Mouse (Mus musculus) spleen, embryonic (tissue): ENCODE measurements around the gene Cd200r3.

Experiments used
- CTCF ChIA-PET: fragments of 350-600 bp; sonication (Branson Sonifier 250); formaldehyde crosslinking; loops from one replicate; lab custom pipeline; 2022; lab: Charles Lee

The Cd200r3 gene

GRCm38 (mm10) chr16:44988667-44989357, 45.3 kb downstream of the Cd200r3 start:
- CTCF ChIA-PET: no interaction called here

GRCm38 (mm10) chr16:44993319-44994019, 50.0 kb downstream of the Cd200r3 start:
- CTCF ChIA-PET: no interaction called here

GRCm38 (mm10) chr16:44994206-44994953, 50.9 kb downstream of the Cd200r3 start:
- CTCF ChIA-PET: no interaction called here

GRCm38 (mm10) chr16:44995111-44995510, 51.6 kb downstream of the Cd200r3 start:
- CTCF ChIA-PET: no interaction called here

- CTCF ChIA-PET: no interaction called here
These were observed 53.2 kb downstream of the Cd200r3 start for GRCm38 (mm10) chr16:44996701-44997100.

- CTCF ChIA-PET: no interaction called here
These were observed 56.1 kb downstream of the Cd200r3 start for GRCm38 (mm10) chr16:44999537-44999936.

GRCm38 (mm10) chr16:45004443-45004842, 61.0 kb downstream of the Cd200r3 start:
- CTCF ChIA-PET: no interaction called here

- CTCF ChIA-PET: no interaction called here
These were observed 61.8 kb downstream of the Cd200r3 start for GRCm38 (mm10) chr16:45005280-45005679.

GRCm38 (mm10) chr16:45006971-45007370, 63.5 kb downstream of the Cd200r3 start:
- CTCF ChIA-PET: no interaction called here

- CTCF ChIA-PET: interaction anchor here (0.6 kb wide), 1 partner anchor 1502 kb away, joined by 4 read pairs; no protein-coding TSS in a partner anchor
These were observed 64.3 kb downstream of the Cd200r3 start for GRCm38 (mm10) chr16:45007807-45008206.

- CTCF ChIA-PET: interaction anchor here (0.6 to 0.7 kb wide), 2 partner anchors 138 to 897 kb away, joined by 3 to 5 read pairs; no protein-coding TSS in a partner anchor
These were observed 66.2 kb downstream of the Cd200r3 start for GRCm38 (mm10) chr16:45009634-45010033.

GRCm38 (mm10) chr16:45015591-45015990, 72.1 kb downstream of the Cd200r3 start:
- CTCF ChIA-PET: no interaction called here

- CTCF ChIA-PET: no interaction called here
These were observed 73.0 kb downstream of the Cd200r3 start for GRCm38 (mm10) chr16:45016488-45016887.

GRCm38 (mm10) chr16:45018868-45019267, 75.4 kb downstream of the Cd200r3 start:
- CTCF ChIA-PET: no interaction called here

GRCm38 (mm10) chr16:45020055-45020454, 76.6 kb downstream of the Cd200r3 start:
- CTCF ChIA-PET: no interaction called here

GRCm38 (mm10) chr16:45020669-45021309, 77.3 kb downstream of the Cd200r3 start:
- CTCF ChIA-PET: interaction anchor here (1.2 kb wide), 1 partner anchor 254 kb away, joined by 4 read pairs; no protein-coding TSS in a partner anchor

GRCm38 (mm10) chr16:45021443-45021842, 78.0 kb downstream of the Cd200r3 start:
- CTCF ChIA-PET: interaction anchor here (1.2 kb wide), 1 partner anchor 254 kb away, joined by 4 read pairs; no protein-coding TSS in a partner anchor

- CTCF ChIA-PET: interaction anchor here (0.6 to 1.2 kb wide), 3 partner anchors 20 to 729 kb away, joined by 3 to 5 read pairs (median 4); no protein-coding TSS in a partner anchor
These were observed 80.4 kb downstream of the Cd200r3 start for GRCm38 (mm10) chr16:45023904-45024303.

- CTCF ChIA-PET: no interaction called here
These were observed 81.8 kb downstream of the Cd200r3 start for GRCm38 (mm10) chr16:45025321-45025720.

GRCm38 (mm10) chr16:45029080-45029479, 85.6 kb downstream of the Cd200r3 start:
- CTCF ChIA-PET: no interaction called here

GRCm38 (mm10) chr16:45029493-45029892, 86.0 kb downstream of the Cd200r3 start:
- CTCF ChIA-PET: no interaction called here
